Mouse (Mus musculus) Muller cell, postnatal 12 days (primary cell): ENCODE data around the gene Nlrp9c.
"Not testable (repeated sequence)": the region's sequence is repeated elsewhere in the genome, so short reads cannot be mapped to it uniquely, and the experiment has no call there.

Experiments
- DNase-seq: peaks from one replicate; pipeline ENCODE4 v3.0.0-alpha.2; 2015; ENCODE audit errors: inconsistent ontology term

The Nlrp9c gene

GRCm38 (mm10) chr7:26403600-26403999 lies at the start of gene Nlrp9c:
Gene Nlrp9c, minus strand, starts transcription at chr7:26403700.
- DNase-seq, result not testable (repeated sequence)

DNA sequence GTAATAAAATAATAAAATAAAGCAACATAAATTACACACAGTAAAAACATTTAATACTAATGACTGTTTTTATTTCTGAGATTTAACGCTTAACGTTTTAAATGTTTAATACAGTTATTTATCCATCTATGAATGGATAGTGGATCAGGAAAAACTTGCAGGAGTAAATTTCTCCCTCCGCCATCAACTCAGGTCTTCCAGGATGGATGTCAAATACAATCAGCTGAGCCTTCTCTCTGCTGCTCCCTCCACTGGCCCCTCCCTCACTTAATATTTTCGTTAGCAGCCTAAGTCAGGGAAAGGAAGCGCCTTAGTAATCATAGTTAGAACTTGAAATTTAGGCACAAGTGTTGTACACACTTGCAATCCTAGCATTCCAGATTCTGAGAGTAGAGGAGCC lies 31.3 kb upstream of the Nlrp9c start, which contains the start of gene Nlrp4a:
Gene Nlrp4a, plus strand, starts transcription at position 301 of the 400 bp plus-strand sequence.
- DNase-seq, result no peak

DNA sequence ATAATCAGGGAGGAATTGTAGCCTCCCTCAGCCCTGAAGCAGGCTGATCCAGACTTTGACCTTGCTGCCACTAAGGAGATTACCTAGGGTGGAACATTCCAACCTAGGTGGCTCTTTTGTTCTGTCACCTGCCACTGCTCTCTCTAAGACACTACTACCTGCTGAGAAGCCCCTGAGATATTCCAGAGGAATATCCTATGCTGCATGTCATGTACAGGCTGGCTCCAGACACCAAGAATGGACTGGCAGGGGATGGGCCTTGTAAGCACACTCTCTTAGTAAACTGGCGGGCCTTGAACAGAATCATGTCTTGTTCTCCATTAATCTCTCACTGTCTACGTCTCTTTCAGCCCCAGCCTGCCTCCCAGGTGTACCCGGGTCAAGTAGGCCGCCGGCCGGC lies 11.7 kb downstream of the Nlrp9c start:
- DNase-seq, result not testable (repeated sequence)

DNA sequence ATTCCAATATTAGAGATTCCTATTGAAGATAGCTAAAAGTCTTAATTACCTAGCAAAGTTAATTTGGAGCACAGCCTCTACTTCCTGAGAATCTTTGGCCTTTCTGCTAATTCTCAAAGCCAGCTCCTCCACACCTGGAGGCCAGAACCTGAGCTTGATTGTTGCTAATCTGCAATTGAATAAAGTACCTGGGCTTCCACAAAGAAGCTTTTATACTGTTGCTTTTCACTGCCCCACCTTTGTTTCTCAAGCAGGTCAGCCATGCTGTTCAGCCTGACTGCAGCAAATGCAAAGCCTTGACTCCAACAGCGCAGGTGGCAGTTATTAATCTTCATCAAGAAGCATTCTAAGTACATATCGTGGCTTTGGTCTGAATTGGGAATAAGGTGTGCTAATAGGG lies 12.4 kb downstream of the Nlrp9c start:
- not testable (repeated sequence) for DNase-seq

DNA sequence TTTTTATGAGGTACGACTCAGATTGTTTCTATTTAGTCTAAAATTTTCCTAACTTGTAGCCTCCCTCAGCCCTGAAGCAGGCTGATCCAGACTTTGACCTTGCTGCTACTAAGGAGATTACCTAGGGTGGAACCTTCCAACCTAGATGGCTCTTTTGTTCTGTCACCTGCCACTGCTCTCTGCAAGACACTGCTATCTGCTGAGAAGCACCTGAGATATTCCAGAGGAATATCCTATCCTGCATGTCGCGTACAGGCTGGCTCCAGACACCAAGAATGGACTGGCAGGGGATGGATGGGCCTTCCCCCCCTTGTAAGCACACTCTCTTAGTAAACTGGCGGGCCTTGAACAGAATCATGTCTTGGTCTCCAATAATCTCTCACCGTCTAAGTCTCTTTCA lies 16.8 kb downstream of the Nlrp9c start:
- not testable (repeated sequence) for DNase-seq

GRCm38 (mm10) chr7:26380807-26381206 lies 22.7 kb downstream of the Nlrp9c start:
- no peak for DNase-seq

DNA sequence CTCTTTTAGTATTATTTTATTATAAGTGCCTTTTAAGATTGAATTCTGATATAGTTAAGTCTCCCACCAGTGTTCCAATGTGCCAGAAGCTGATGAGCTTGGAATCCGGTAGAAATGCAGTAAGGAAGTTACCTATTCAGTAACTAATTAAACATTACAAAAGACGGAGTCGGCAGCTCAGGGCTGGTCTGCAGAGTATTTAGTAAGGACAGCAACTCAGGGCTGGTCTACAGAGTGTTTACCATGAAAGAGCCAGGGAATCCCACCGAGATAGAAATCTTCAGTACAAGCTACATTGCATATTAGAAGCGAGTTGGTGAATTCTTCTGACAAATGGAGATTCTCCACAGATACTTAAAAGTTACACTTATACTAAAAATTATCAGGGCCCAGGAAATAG lies 30.3 kb downstream of the Nlrp9c start:
- not testable (repeated sequence) for DNase-seq

DNA sequence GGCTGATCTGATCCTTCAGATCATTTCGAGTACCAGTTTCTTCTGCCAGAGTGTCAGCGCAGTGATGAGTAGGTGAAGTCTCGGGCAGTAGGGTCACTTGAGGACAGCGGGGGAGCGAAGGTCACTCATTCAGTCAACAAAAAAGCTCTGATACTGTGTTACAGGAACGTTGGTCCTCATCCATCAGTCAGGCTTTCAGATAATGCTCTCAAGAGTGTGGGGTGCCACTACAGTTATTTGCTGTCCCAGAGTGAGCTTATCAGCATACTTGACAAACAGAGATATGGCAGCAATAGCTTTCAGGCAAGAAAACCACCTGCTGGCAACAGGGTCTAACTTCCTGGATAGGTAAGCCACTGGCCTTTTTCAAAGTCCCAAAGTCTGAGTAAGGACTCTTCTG lies 46.8 kb downstream of the Nlrp9c start:
- DNase-seq, result not testable (repeated sequence)

- not testable (repeated sequence) for DNase-seq
Measured at GRCm38 (mm10) chr7:26352258-26352657, 51.2 kb downstream of the Nlrp9c start.

DNA sequence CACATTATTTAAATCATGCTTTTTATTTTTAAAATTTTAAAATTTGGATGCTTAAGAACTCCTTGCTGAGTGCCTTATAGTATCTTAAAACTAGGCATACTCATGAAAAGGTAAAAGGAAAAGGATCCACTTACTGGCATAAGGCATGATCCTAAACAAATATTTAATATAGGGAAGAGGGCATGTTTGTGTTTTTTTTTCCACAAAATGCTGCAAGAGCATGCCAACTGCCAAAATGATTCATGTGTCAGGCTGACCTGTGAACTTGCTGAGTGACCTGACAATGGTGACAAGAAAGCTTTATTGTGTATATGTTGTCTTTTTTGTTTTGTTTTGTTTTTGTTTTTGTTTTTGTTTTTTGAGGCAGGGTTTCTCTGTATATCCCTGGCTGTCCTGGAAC lies 53.3 kb downstream of the Nlrp9c start:
- DNase-seq, result not testable (repeated sequence)

DNA sequence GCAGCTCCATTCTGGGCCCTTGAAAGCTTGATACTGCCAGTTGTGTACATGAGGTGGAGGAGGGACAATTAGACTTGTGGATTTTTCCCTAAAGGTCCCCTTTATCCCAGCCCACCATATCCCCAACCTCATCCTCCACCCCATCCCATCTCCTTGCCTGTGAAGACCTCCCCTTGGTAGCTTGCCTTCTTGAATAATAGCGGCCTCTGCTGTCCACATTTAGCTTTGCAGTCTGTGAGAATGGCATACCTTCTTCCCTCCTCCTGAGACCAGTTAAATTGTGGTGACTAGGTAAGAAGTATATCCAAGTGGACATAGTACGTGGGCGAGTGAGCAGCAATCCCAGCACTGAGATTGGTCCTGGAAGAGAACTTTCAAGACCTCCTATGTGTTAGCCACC lies 83.1 kb downstream of the Nlrp9c start:
- not testable (repeated sequence) for DNase-seq

GRCm38 (mm10) chr7:26315809-26316208 lies 87.7 kb downstream of the Nlrp9c start:
- not testable (repeated sequence) for DNase-seq

GRCm38 (mm10) chr7:26315194-26315593 lies 88.3 kb downstream of the Nlrp9c start:
- DNase-seq, result not testable (repeated sequence)

- DNase-seq, result not testable (repeated sequence)
Measured at GRCm38 (mm10) chr7:26311786-26312185, 91.7 kb downstream of the Nlrp9c start.

DNA sequence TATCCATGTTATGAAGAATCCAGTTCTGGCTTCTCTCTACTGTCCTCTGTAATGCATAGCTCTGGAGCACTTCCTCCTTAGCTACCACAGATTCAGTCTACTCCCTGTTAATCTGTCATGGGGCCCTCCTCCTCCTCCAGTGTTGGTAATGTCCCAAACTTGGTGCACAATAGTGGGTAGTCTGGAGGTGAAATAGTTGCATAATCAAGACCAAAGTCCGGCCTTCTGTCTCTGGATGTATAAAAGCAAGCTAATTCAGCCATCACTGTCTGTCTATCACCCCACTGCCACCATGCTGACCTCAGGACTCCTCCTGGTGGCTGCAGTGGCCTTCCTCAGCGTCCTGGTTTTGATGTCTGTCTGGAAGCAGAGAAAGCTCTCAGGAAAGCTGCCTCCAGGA lies 96.6 kb downstream of the Nlrp9c start, which contains the start of gene Cyp2a4:
Gene Cyp2a4, plus strand, starts transcription at position 244 of the 400 bp plus-strand sequence.
- not testable (repeated sequence) for DNase-seq

GRCm38 (mm10) chr7:26303429-26304166 lies 99.9 kb downstream of the Nlrp9c start:
- DNase-seq, result not testable (repeated sequence)
